16 mouse cellular contexts compared by ENCODE assay signal in the genomic region with DNA sequence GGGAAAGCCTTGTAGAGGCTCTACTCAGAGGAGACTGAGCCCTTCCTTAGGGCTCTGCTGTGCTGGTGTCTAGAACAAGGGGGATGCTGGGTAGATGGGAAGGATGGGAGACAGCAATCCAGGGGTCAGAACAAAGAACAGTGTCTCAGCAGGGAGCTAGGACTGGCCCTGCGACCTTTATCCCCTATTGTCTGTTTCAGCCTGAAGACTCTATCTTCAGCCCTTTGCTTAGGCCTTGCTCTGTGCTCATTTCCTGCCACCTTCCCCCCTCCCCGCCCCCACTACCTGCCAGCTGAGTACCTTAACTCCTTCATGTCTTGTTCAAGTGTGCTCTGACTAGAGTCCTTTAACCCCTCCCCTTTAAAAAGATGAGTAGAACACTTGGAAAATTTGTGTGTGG. TPM values are rescaled to one million over a fixed set of nuclear protein-coding genes. Genes with fewer than 3 reads are reported as not detected.
DNase-seq lines count a peak whose midpoint lies in the region; TF ChIP-seq lines count a peak whose summit lies in the region.
"Had no signal": no experiment of that assay in that cellular context is flagged by ENCODE, and none has a peak within 500 bp of the region (broad histone marks: within the 10 kb centered on the region; RNA-seq: fewer than 3 reads in every experiment).

No protein-coding gene starts in this region.

- WGBS in thymus, adult 2 months: 10% methylated on average over 2 of the region's 2 CpGs

- H3K27ac ChIP-seq in thymus, adult 2 months (ENCODE audit: control insufficient read depth, insufficient read depth, low read length): peak overlapping the region; percentile 97
- H3K27ac ChIP-seq: hindbrain, embryonic 14.5 days; kidney, embryonic 15.5 days; limb, embryonic 10.5 days; liver, embryonic 14.5 days; neural tube, embryonic 13.5 days had no signal

- H3K4me3 ChIP-seq in thymus, adult 2 months (ENCODE audit: control insufficient read depth, insufficient read depth, low read length): no peak overlapping the region
- H3K4me3 ChIP-seq: kidney, embryonic 15.5 days; limb, embryonic 10.5 days; megakaryocyte, embryonic 14.5 days; neural tube, embryonic 13.5 days had no signal

- H3K36me3 ChIP-seq in thymus, adult 2 months (ENCODE audit: control insufficient read depth, insufficient read depth, low read length): no peaks in the 10 kb centered on the region
- no peaks in the 10 kb centered on the region for H3K36me3 ChIP-seq in splenic B cell, adult 2 months (ENCODE audit: control insufficient read depth, insufficient read depth, low read length, poor library complexity, severe bottlenecking)
- H3K36me3 ChIP-seq: kidney, embryonic 15.5 days; limb, embryonic 10.5 days; neural tube, embryonic 13.5 days had no signal

- H3K4me1 ChIP-seq in thymus, adult 2 months (replicated peaks; ENCODE audit: control insufficient read depth, insufficient read depth, low read length): peaks cover 11% of the 10 kb centered on the region
- H3K4me1 ChIP-seq: kidney, embryonic 15.5 days; limb, embryonic 10.5 days; megakaryocyte, embryonic 14.5 days; neural tube, embryonic 13.5 days had no signal

- no peaks in the 10 kb centered on the region for H3K27me3 ChIP-seq in thymus, adult 2 months (ENCODE audit: control insufficient read depth, insufficient read depth, low read length)
- no peaks in the 10 kb centered on the region; the same call in 1 of the 2 replicates for H3K27me3 ChIP-seq in splenic B cell, adult 2 months (ENCODE audit: control insufficient read depth, insufficient read depth, low read length, poor library complexity, severe bottlenecking)
- H3K27me3 ChIP-seq: kidney, embryonic 15.5 days; neural tube, embryonic 13.5 days had no signal

- TF ChIP-seq POLR2A in thymus, adult 2 months (IDR thresholded peaks at IDR 0.05; ENCODE audit: control insufficient read depth, extremely low read depth, insufficient read depth, low read length, poor library complexity): no peak

- no peak for TF ChIP-seq CTCF in thymus, adult 2 months (IDR thresholded peaks at IDR 0.05; ENCODE audit: borderline replicate concordance, control insufficient read depth, extremely low read depth, insufficient read depth, low read length, poor library complexity)

- peak; percentile 36 for DNase-seq in thymus, adult 2 months
- DNase-seq in thymus, adult 18-20 months: no peak
- peak; percentile 78 for DNase-seq in ZHBTc4 (ENCODE audit: low read depth, low spot score)
- DNase-seq in splenic B cell, adult 2 months (ENCODE audit: low read depth, low spot score): peak; percentile 12
- DNase-seq in frontal cortex, postnatal 10 days (ENCODE audit: low spot score in 2 of 2): no peak
- DNase-seq in retina, embryonic 14.5 days (ENCODE audit: low spot score): no peak
- no peak for DNase-seq in right cerebral cortex, postnatal 4 days
- DNase-seq: adrenal gland, postnatal 10 days; cerebellum, postnatal 10 days; lung, postnatal 10 days had no signal

RNA-seq across cellular contexts. Expression of gene Pcgf5, which starts 36.3 kb away (rescaled TPM):
- polyA plus RNA-seq in thymus, adult 2 months (2012; rRNA removed): 18.5 and 21.2 TPM in 2 replicates

Comparison
In these comparisons a context has a peak if more than half of its experiments do, and no peak if none do; other contexts are left out.
1. DNase-seq: peak in thymus, adult 2 months (single experiment), ZHBTc4 (single experiment) and splenic B cell, adult 2 months (single experiment); none in thymus, adult 18-20 months (0 of 2), frontal cortex, postnatal 10 days (0 of 2), retina, embryonic 14.5 days (single experiment) and right cerebral cortex, postnatal 4 days (single experiment).